Mouse (Mus musculus): ENCODE measurements around the gene Kng1. TPM values are rescaled to one million over a fixed set of nuclear protein-coding genes. Genes with fewer than 3 reads are reported as not detected.
"Not testable (repeated sequence)": the region's sequence is repeated elsewhere in the genome, so short reads cannot be mapped to it uniquely, and the experiment has no call there.

Kng1 gene
- polyA plus RNA-seq, 1 experiment from 2014 or later: not detected

DNA sequence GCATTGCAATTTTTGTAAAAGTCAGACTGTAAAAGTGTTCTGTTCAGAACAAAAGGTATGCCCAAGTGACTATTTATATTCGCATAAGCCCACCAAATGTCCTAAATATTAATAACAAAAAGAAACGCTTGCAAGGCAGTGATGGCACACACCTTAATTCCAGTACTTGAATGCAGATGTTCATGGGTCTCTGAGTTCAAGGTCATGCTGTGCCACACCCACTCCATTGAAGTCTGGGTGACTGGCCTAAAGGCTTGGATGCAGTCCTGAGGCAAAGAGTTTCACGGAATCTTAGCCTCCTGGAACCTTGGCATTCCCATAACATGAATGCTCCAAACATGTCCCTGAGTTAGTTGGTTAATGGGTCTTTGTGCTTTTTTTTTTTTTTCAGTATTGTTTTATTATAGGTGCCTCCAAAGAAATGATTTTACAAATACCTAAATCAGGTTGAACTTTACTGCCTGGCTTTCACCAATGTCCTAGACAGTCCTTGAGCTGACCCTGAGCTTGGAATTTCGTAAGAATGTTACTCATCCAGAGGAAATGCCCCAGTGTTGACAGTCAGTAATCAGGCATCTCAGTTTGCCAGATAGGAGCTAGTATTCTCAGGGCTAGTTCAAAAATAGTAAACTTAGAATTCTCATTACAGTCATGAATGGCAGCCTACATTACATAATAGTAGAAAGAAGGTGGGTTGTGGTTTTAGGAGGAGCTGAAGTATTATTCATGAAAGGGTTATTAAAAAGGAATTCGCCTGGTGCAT is 26.8 kb upstream of the Kng1 start:
- no peak for ATAC-seq (replicated peaks; ENCODE audit: low FRiP score)
- H3K4me3 ChIP-seq (ENCODE audit: low read depth, low read length): no peak overlapping the region
- no peaks in the 10 kb centered on the region for H3K36me3 ChIP-seq (ENCODE audit: control insufficient read depth, insufficient read depth, low read length)
- H3K4me2 ChIP-seq (ENCODE audit: low read depth, low read length, severe bottlenecking): no peak overlapping the region
- H3K9ac ChIP-seq (ENCODE audit: low read length): no peak overlapping the region
- no peaks in the 10 kb centered on the region for H3K9me3 ChIP-seq (ENCODE audit: control insufficient read depth, low read length)
- H3K27ac ChIP-seq (ENCODE audit: low read depth, low read length): no peak overlapping the region
- H3K27me3 ChIP-seq (ENCODE audit: control insufficient read depth, insufficient read depth, low read length): no peaks in the 10 kb centered on the region
- no peak for DNase-seq (ENCODE audit: low spot score)
- 89% methylated on average over 5 of the region's 5 CpGs for WGBS
- H3K4me1 ChIP-seq (replicated peaks; ENCODE audit: control insufficient read depth, insufficient read depth, low read length): no peaks in the 10 kb centered on the region

- ATAC-seq (replicated peaks; ENCODE audit: low FRiP score) (no peak), DNase-seq (ENCODE audit: low spot score) (no peak)
- H3K4me3 ChIP-seq (ENCODE audit: low read depth, low read length): no peak overlapping the region
- no peaks in the 10 kb centered on the region for H3K4me1 ChIP-seq (replicated peaks; ENCODE audit: control insufficient read depth, insufficient read depth, low read length)
- H3K27ac ChIP-seq (ENCODE audit: low read depth, low read length): no peak overlapping the region
- no peak overlapping the region for H3K4me2 ChIP-seq (ENCODE audit: low read depth, low read length, severe bottlenecking)
- no peak overlapping the region for H3K9ac ChIP-seq (ENCODE audit: low read length)
- no peaks in the 10 kb centered on the region for H3K27me3 ChIP-seq (ENCODE audit: control insufficient read depth, insufficient read depth, low read length)
- WGBS: 94% methylated on average over 4 of the region's 4 CpGs
- H3K36me3 ChIP-seq (ENCODE audit: control insufficient read depth, insufficient read depth, low read length): no peaks in the 10 kb centered on the region
- H3K9me3 ChIP-seq (ENCODE audit: control insufficient read depth, low read length): no peaks in the 10 kb centered on the region
Measured at GRCm38 (mm10) chr16:23033673-23034072, 24.0 kb upstream of the Kng1 start.

DNA sequence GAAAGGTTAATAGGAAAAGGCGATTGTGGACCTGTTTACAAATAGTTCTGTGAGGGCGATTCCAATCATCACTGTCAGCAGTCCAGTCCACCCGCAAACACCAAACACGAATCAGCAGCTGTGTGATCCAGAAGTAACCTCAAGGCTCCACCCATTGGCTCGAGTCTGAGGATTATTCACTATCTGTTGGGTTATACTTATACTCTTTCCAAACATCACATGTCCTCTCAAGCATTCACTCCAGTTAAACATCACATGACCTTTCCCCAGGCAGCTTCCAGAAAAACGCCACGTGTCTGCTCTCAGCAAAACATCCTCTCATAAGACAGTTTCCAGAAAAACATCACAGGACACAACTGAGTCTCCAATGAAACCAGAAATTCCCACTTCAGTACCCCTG is 19.9 kb upstream of the Kng1 start:
- DNase-seq (ENCODE audit: low spot score) (no peak), ATAC-seq (replicated peaks; ENCODE audit: low FRiP score) (no peak)
- Histone ChIP-seq H3K9ac (ENCODE audit: low read length) (no peak overlapping the region), H3K36me3 (ENCODE audit: control insufficient read depth, insufficient read depth, low read length) (no peaks in the 10 kb centered on the region), H3K9me3 (ENCODE audit: control insufficient read depth, low read length) (no peaks in the 10 kb centered on the region), H3K4me3 (ENCODE audit: low read depth, low read length) (no peak overlapping the region), H3K27ac (ENCODE audit: low read depth, low read length) (no peak overlapping the region), H3K27me3 (ENCODE audit: control insufficient read depth, insufficient read depth, low read length) (no peaks in the 10 kb centered on the region), H3K4me1 (replicated peaks; ENCODE audit: control insufficient read depth, insufficient read depth, low read length) (no peaks in the 10 kb centered on the region), H3K4me2 (ENCODE audit: low read depth, low read length, severe bottlenecking) (no peak overlapping the region)
- 86% methylated on average over 7 of the region's 7 CpGs for WGBS

DNA sequence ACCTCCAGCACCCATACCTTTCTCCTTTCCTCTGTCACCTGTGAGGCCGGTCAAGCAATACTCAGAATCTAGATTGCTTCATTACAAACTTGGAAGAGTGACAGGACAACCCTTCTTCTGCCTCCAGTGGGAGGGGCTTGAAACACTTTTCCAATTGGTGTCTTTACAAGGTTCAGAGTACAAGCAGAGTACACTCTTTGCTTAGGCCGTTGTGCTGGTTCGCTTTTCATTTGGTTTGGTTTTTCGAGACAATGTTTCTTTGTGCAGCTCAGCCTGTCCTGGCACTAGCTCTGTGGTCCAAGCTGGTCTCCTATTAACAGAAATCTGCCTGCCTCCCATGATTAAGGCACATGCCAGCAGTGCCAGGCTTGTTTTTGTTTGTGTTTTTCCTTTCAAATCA is 18.4 kb upstream of the Kng1 start:
- H3K9ac ChIP-seq (ENCODE audit: low read length): no peak overlapping the region
- H3K4me3 ChIP-seq (ENCODE audit: low read depth, low read length): no peak overlapping the region
- no peaks in the 10 kb centered on the region for H3K9me3 ChIP-seq (ENCODE audit: control insufficient read depth, low read length)
- WGBS: 96% methylated on average over 4 of the region's 4 CpGs
- H3K36me3 ChIP-seq (ENCODE audit: control insufficient read depth, insufficient read depth, low read length): no peaks in the 10 kb centered on the region
- H3K27ac ChIP-seq (ENCODE audit: low read depth, low read length): no peak overlapping the region
- ATAC-seq (replicated peaks; ENCODE audit: low FRiP score) (no peak), DNase-seq (ENCODE audit: low spot score) (no peak)
- no peak overlapping the region for H3K4me2 ChIP-seq (ENCODE audit: low read depth, low read length, severe bottlenecking)
- H3K27me3 ChIP-seq (ENCODE audit: control insufficient read depth, insufficient read depth, low read length): no peaks in the 10 kb centered on the region
- H3K4me1 ChIP-seq (replicated peaks; ENCODE audit: control insufficient read depth, insufficient read depth, low read length): no peaks in the 10 kb centered on the region

DNA sequence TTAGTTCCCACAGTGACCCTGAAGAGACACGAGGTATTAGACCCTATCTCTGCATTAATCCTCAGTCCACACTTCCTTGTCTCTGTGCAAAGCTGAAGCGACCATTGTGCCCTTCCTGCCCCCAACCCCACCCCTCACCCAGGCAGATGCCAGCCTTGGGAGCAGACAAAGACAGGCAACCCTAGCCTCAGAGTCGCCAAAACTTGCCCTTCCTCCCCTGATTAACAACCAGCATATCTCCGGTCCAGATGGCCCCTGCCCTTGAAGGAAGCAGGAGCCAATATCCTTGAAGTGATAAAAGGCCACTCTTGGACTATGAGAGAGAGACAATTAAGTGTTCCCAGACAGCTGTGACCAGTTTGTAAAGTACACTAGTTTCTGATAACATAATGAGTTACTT is 16.8 kb upstream of the Kng1 start:
- Histone ChIP-seq H3K36me3 (ENCODE audit: control insufficient read depth, insufficient read depth, low read length) (no peaks in the 10 kb centered on the region), H3K27me3 (ENCODE audit: control insufficient read depth, insufficient read depth, low read length) (no peaks in the 10 kb centered on the region), H3K4me1 (replicated peaks; ENCODE audit: control insufficient read depth, insufficient read depth, low read length) (no peaks in the 10 kb centered on the region), H3K27ac (ENCODE audit: low read depth, low read length) (no peak overlapping the region), H3K4me2 (ENCODE audit: low read depth, low read length, severe bottlenecking) (no peak overlapping the region), H3K4me3 (ENCODE audit: low read depth, low read length) (no peak overlapping the region), H3K9ac (ENCODE audit: low read length) (no peak overlapping the region), H3K9me3 (ENCODE audit: control insufficient read depth, low read length) (no peaks in the 10 kb centered on the region)
- WGBS: 60% methylated on average over 4 of the region's 4 CpGs
- no peak for ATAC-seq (replicated peaks; ENCODE audit: low FRiP score)
- DNase-seq (ENCODE audit: low spot score): no peak

- Histone ChIP-seq H3K36me3 (ENCODE audit: control insufficient read depth, insufficient read depth, low read length) (no peaks in the 10 kb centered on the region), H3K9ac (ENCODE audit: low read length) (no peak overlapping the region), H3K4me1 (replicated peaks; ENCODE audit: control insufficient read depth, insufficient read depth, low read length) (no peaks in the 10 kb centered on the region), H3K4me3 (ENCODE audit: low read depth, low read length) (no peak overlapping the region), H3K4me2 (ENCODE audit: low read depth, low read length, severe bottlenecking) (no peak overlapping the region), H3K27me3 (ENCODE audit: control insufficient read depth, insufficient read depth, low read length) (no peaks in the 10 kb centered on the region), H3K9me3 (ENCODE audit: control insufficient read depth, low read length) (no peaks in the 10 kb centered on the region), H3K27ac (ENCODE audit: low read depth, low read length) (no peak overlapping the region)
- DNase-seq (ENCODE audit: low spot score) (no peak), ATAC-seq (replicated peaks; ENCODE audit: low FRiP score) (no peak)
- 72% methylated on average over 5 of the region's 5 CpGs for WGBS
Measured at GRCm38 (mm10) chr16:23046319-23046718, 11.3 kb upstream of the Kng1 start.

DNA sequence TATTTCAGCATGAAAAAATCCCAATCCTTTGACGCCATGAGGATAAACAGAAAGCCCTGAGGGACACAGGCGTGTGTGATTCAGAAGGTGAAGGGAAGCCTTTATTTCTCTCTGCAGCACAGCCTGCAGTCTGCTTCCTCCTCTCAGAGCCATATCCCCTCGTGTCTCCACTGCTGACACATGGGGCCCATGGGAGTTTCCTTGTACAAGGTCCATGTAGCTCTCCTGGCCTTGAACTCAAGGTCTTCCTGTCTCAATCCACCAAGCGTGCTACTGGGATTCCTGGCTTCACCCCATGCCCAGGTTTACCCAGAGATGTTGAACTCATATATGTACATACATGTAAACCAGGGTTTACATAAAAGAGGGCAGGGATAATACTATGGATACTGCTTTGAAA is 2.0 kb downstream of the Kng1 start:
- H3K4me3 ChIP-seq (ENCODE audit: low read depth, low read length); DNase-seq (ENCODE audit: low spot score); H3K36me3 ChIP-seq (ENCODE audit: control insufficient read depth, insufficient read depth, low read length); H3K9ac ChIP-seq (ENCODE audit: low read length); ATAC-seq (replicated peaks; ENCODE audit: low FRiP score); H3K27me3 ChIP-seq (ENCODE audit: control insufficient read depth, insufficient read depth, low read length); H3K27ac ChIP-seq (ENCODE audit: low read depth, low read length); H3K9me3 ChIP-seq (ENCODE audit: control insufficient read depth, low read length); H3K4me1 ChIP-seq (replicated peaks; ENCODE audit: control insufficient read depth, insufficient read depth, low read length); H3K4me2 ChIP-seq (ENCODE audit: low read depth, low read length, severe bottlenecking): not testable (repeated sequence)
- 74% methylated on average over 4 of the region's 4 CpGs for WGBS

GRCm38 (mm10) chr16:23060781-23061325 is 3.2 kb downstream of the Kng1 start:
- WGBS: 81% methylated on average over 5 of the region's 5 CpGs
- not testable (repeated sequence) for ATAC-seq (replicated peaks; ENCODE audit: low FRiP score)

DNA sequence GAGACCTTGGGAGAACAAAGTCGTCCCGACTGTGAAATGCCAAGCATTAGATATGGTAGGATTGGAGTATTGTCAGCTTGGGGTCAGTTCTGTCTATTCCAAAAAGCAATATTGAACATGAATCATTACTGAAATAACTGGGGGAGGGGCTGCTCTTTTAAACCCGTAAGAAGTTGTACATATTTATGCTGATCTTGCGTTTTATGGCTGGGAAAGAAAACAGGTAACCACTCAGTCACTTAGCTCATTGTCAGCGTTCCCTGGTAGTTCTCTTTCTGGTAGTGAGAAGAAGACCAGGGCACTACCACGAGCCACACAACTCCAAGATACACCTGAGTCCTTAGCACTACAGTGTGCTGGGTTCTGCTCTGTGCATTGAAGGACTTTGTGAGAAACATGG is 19.9 kb downstream of the Kng1 start:
- H3K4me3 ChIP-seq (ENCODE audit: low read depth, low read length); DNase-seq (ENCODE audit: low spot score); H3K4me1 ChIP-seq (replicated peaks; ENCODE audit: control insufficient read depth, insufficient read depth, low read length); H3K27me3 ChIP-seq (ENCODE audit: control insufficient read depth, insufficient read depth, low read length); ATAC-seq (replicated peaks; ENCODE audit: low FRiP score); H3K36me3 ChIP-seq (ENCODE audit: control insufficient read depth, insufficient read depth, low read length); H3K9me3 ChIP-seq (ENCODE audit: control insufficient read depth, low read length); H3K27ac ChIP-seq (ENCODE audit: low read depth, low read length); H3K4me2 ChIP-seq (ENCODE audit: low read depth, low read length, severe bottlenecking); H3K9ac ChIP-seq (ENCODE audit: low read length): not testable (repeated sequence)
- WGBS: 83% methylated on average over 6 of the region's 6 CpGs

More at GRCm38 (mm10) chr16:23060781-23061325, 3.2 kb downstream of the Kng1 start:
- H3K4me1 ChIP-seq (replicated peaks; ENCODE audit: control insufficient read depth, insufficient read depth, low read length); DNase-seq (ENCODE audit: low spot score); H3K27ac ChIP-seq (ENCODE audit: low read depth, low read length); H3K4me3 ChIP-seq (ENCODE audit: low read depth, low read length); H3K27me3 ChIP-seq (ENCODE audit: control insufficient read depth, insufficient read depth, low read length); H3K9me3 ChIP-seq (ENCODE audit: control insufficient read depth, low read length); H3K9ac ChIP-seq (ENCODE audit: low read length); H3K4me2 ChIP-seq (ENCODE audit: low read depth, low read length, severe bottlenecking); H3K36me3 ChIP-seq (ENCODE audit: control insufficient read depth, insufficient read depth, low read length): not testable (repeated sequence)

All from forebrain, embryonic 11.5 days (tissue).